ENCODE assay signal across 9 mouse cellular contexts in the genomic region with DNA sequence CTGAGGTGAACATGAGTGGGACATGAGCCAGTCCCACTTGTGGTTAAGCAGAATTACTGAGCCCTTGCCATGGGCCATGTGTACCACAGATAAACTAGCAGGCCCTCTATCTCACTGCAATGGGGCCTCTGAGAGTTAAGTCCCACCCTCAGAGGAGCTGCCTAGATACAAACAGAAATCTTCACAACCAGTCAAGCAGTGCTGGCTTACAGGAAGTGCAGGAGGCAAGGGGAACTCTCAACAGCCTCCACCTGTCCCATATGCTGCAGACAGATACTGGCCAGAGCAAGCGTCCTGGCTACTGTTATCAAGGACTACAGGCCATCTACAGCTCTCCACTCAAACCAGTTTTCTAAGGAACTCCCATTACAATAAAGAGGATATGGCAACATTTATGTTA. TPM values are rescaled to one million over a fixed set of nuclear protein-coding genes. Genes with fewer than 3 reads are reported as not detected.
DNase-seq lines count a peak whose midpoint lies in the region; ATAC-seq and TF ChIP-seq lines count a peak whose summit lies in the region.
"Had no signal": no experiment of that assay in that cellular context is flagged by ENCODE, and none has a peak within 500 bp of the region (broad histone marks: within the 10 kb centered on the region; RNA-seq: fewer than 3 reads in every experiment).

No protein-coding gene starts in this region.

- no peak for DNase-seq in gastrocnemius, adult 2 months
- DNase-seq in gastrocnemius, adult 8-10 months (ENCODE audit: low spot score in 2 of 2): no peak
- peak; percentile 46 to 47 for DNase-seq in B cell, adult 2 months
- DNase-seq in cerebellum, adult 9-10 months: no peak
- DNase-seq in frontal cortex, postnatal 10 days (ENCODE audit: low spot score in 2 of 2): no peak
- no peak for DNase-seq in lung, adult 2 months

- peak overlapping the region; percentile 72 for H3K27ac ChIP-seq in gastrocnemius, adult 2 months
- H3K27ac ChIP-seq: neural tube, embryonic 12.5 days had no signal

- no peak for TF ChIP-seq POLR2A in lung, adult 2 months (IDR thresholded peaks at IDR 0.05; ENCODE audit: borderline replicate concordance, extremely low read depth, low read depth, low read length)

- WGBS in lung, adult 2 months: 23% methylated on average over 1 of the region's 1 CpGs

- peak; percentile 79 for ATAC-seq in erythroid progenitor cell, adult 5-6 weeks (replicated peaks; ENCODE audit: low FRiP score, poor library complexity, severe bottlenecking)
- ATAC-seq in megakaryocyte-erythroid progenitor cell, adult 5-6 weeks (replicated peaks; ENCODE audit: low FRiP score, low TSS enrichment, poor library complexity, severe bottlenecking): peak; percentile 80

- no peak for TF ChIP-seq CTCF in gastrocnemius, adult 2 months (IDR thresholded peaks at IDR 0.05)
- TF ChIP-seq CTCF in lung, adult 2 months (IDR thresholded peaks at IDR 0.05; ENCODE audit: insufficient read depth, low read length): no peak

- no peak overlapping the region; the same call in 1 of the 2 replicates for H3K4me3 ChIP-seq in gastrocnemius, adult 2 months
- H3K4me3 ChIP-seq in lung, adult 2 months (replicated peaks; ENCODE audit: extremely low read depth, low read depth, low read length): no peak overlapping the region
- H3K4me3 ChIP-seq: neural tube, embryonic 12.5 days had no signal

- peaks cover 25% of the 10 kb centered on the region for H3K4me1 ChIP-seq in lung, adult 2 months (ENCODE audit: control insufficient read depth, insufficient read depth, low read length)

- intact Hi-C loops in gastrocnemius, adult 2 months (cut with DNase I): loop anchor here (2.0 to 5.0 kb wide), 3 partner anchors 17 to 72 kb away; no protein-coding TSS in a partner anchor

RNA-seq across cellular contexts. Expression of a gene that starts 23.7 kb away (rescaled TPM):
- total RNA-seq in gastrocnemius, adult 2 months (2021): 10 to 100 TPM; 24.1 to 37.5 TPM
- total RNA-seq in gastrocnemius, adult 8-10 months (2022): 10 to 100 TPM; 22.6 to 28.6 (median 27.4) TPM
- 128 and 139 TPM in 2 replicates for total RNA-seq in erythroid progenitor cell, adult 5-6 weeks (2015; ENCODE audit: low replicate concordance)
- 80.9 and 83.9 TPM in 2 replicates for total RNA-seq in erythroid progenitor cell, adult 5-6 weeks (2017; ENCODE audit: low replicate concordance)
- total RNA-seq in megakaryocyte-erythroid progenitor cell, adult 5-6 weeks (2014; fragmentation: Nextera tagmentation): 53.5 and 60.2 TPM in 2 replicates
- 18.3 and 31.5 TPM in 2 replicates for total RNA-seq in megakaryocyte-erythroid progenitor cell, adult 5-6 weeks (2017)
- 18.0 and 20.5 TPM in 2 replicates for polyA plus RNA-seq in lung, adult 2 months (2012; rRNA removed)

Comparison
In these comparisons a context has a peak if more than half of its experiments do, and no peak if none do; other contexts are left out.
1. DNase-seq: peak in B cell, adult 2 months (2 of 2); none in gastrocnemius, adult 2 months (single experiment), gastrocnemius, adult 8-10 months (0 of 2), cerebellum, adult 9-10 months (single experiment), frontal cortex, postnatal 10 days (0 of 2) and lung, adult 2 months (single experiment).